Mouse (Mus musculus): ENCODE results near the gene Gm10273. TPM values are rescaled to one million over a fixed set of nuclear protein-coding genes. Genes with fewer than 3 reads are reported as not detected.
"Not testable (repeated sequence)": the region's sequence is repeated elsewhere in the genome, so short reads cannot be mapped to it uniquely, and the experiment has no call there.

The Gm10273 gene
- polyA plus RNA-seq, 1 experiment from 2014 or later = 12.1 TPM

GRCm38 (mm10) chr10:59366746-59367145, 28.7 kb upstream of the Gm10273 start:
- Histone ChIP-seq H3K4me1 (replicated peaks) (peaks cover 22% of the 10 kb centered on the region), H3K27me3 (no peaks in the 10 kb centered on the region), H3K27ac (no peak overlapping the region), H3K4me3 (replicated peaks) (no peak overlapping the region), H3K36me3 (peaks cover 90% of the 10 kb centered on the region), H3K4me2 (no peak overlapping the region), H3K9ac (no peak overlapping the region), H3K9me3 (replicated peaks) (no peaks in the 10 kb centered on the region)
- DNase-seq (no peak), ATAC-seq (ENCODE audit: low read depth) (no peak)
- 91% methylated on average over 4 of the region's 4 CpGs for WGBS (ENCODE audit: insufficient replicate concordance)

GRCm38 (mm10) chr10:59367206-59367605, 28.2 kb upstream of the Gm10273 start:
- DNase-seq (no peak), ATAC-seq (ENCODE audit: low read depth) (no peak)
- no peak overlapping the region for H3K4me3 ChIP-seq (replicated peaks)
- H3K27ac ChIP-seq = no peak overlapping the region
- H3K9me3 ChIP-seq (replicated peaks) = no peaks in the 10 kb centered on the region
- H3K27me3 ChIP-seq = no peaks in the 10 kb centered on the region
- no peak overlapping the region for H3K4me2 ChIP-seq
- 76% methylated on average over 4 of the region's 4 CpGs for WGBS (ENCODE audit: insufficient replicate concordance)
- H3K9ac ChIP-seq = no peak overlapping the region
- peaks cover 89% of the 10 kb centered on the region for H3K36me3 ChIP-seq
- H3K4me1 ChIP-seq (replicated peaks) = peaks cover 22% of the 10 kb centered on the region

GRCm38 (mm10) chr10:59368729-59369128, 26.7 kb upstream of the Gm10273 start:
- WGBS (ENCODE audit: insufficient replicate concordance) = 79% methylated on average over 8 of the region's 8 CpGs
- H3K9ac ChIP-seq = no peak overlapping the region
- peaks cover 86% of the 10 kb centered on the region for H3K36me3 ChIP-seq
- no peak for DNase-seq
- no peak overlapping the region for H3K4me2 ChIP-seq
- H3K4me1 ChIP-seq (replicated peaks) = peaks cover 10% of the 10 kb centered on the region
- H3K27ac ChIP-seq = no peak overlapping the region
- no peaks in the 10 kb centered on the region for H3K27me3 ChIP-seq
- H3K9me3 ChIP-seq (replicated peaks) = no peaks in the 10 kb centered on the region
- H3K4me3 ChIP-seq (replicated peaks) = no peak overlapping the region
- no peak for ATAC-seq (ENCODE audit: low read depth)

GRCm38 (mm10) chr10:59369426-59369825, 26.0 kb upstream of the Gm10273 start:
- Histone ChIP-seq H3K4me2 (no peak overlapping the region), H3K4me1 (replicated peaks) (peaks cover 10% of the 10 kb centered on the region), H3K9ac (no peak overlapping the region), H3K9me3 (replicated peaks) (no peaks in the 10 kb centered on the region), H3K27me3 (no peaks in the 10 kb centered on the region), H3K27ac (no peak overlapping the region), H3K4me3 (replicated peaks) (no peak overlapping the region), H3K36me3 (peaks cover 84% of the 10 kb centered on the region)
- DNase-seq (no peak), ATAC-seq (ENCODE audit: low read depth) (no peak)
- 74% methylated on average over 9 of the region's 9 CpGs for WGBS (ENCODE audit: insufficient replicate concordance)

GRCm38 (mm10) chr10:59377906-59378305, 17.5 kb upstream of the Gm10273 start:
- Histone ChIP-seq H3K9me3 (replicated peaks) (no peaks in the 10 kb centered on the region), H3K36me3 (peaks cover 13% of the 10 kb centered on the region), H3K27ac (no peak overlapping the region), H3K27me3 (no peaks in the 10 kb centered on the region), H3K4me2 (no peak overlapping the region), H3K4me3 (replicated peaks) (no peak overlapping the region), H3K4me1 (replicated peaks) (peaks cover 19% of the 10 kb centered on the region), H3K9ac (no peak overlapping the region)
- DNase-seq (no peak), ATAC-seq (ENCODE audit: low read depth) (no peak)
- WGBS (ENCODE audit: insufficient replicate concordance) = 76% methylated on average over 10 of the region's 10 CpGs

- H3K36me3 ChIP-seq = peaks cover 8% of the 10 kb centered on the region
- H3K27me3 ChIP-seq = no peaks in the 10 kb centered on the region
- H3K4me3 ChIP-seq (replicated peaks) = no peak overlapping the region
- WGBS (ENCODE audit: insufficient replicate concordance) = 78% methylated on average over 4 of the region's 4 CpGs
- H3K9me3 ChIP-seq (replicated peaks) = no peaks in the 10 kb centered on the region
- H3K27ac ChIP-seq = no peak overlapping the region
- ATAC-seq (ENCODE audit: low read depth) (no peak), DNase-seq (no peak)
- H3K4me2 ChIP-seq = no peak overlapping the region
- no peak overlapping the region for H3K9ac ChIP-seq
- H3K4me1 ChIP-seq (replicated peaks) = peaks cover 19% of the 10 kb centered on the region
Measured at GRCm38 (mm10) chr10:59378728-59379127, 16.7 kb upstream of the Gm10273 start.

GRCm38 (mm10) chr10:59379927-59380326, 15.5 kb upstream of the Gm10273 start:
- peaks cover 19% of the 10 kb centered on the region for H3K4me1 ChIP-seq (replicated peaks)
- H3K9ac ChIP-seq = 0 out of 2 replicates have a peak overlapping the region, but pooled peaks have one; percentile 10
- DNase-seq = no peak
- 15% methylated on average over 3 of the region's 3 CpGs for WGBS (ENCODE audit: insufficient replicate concordance)
- no peaks in the 10 kb centered on the region for H3K9me3 ChIP-seq (replicated peaks)
- peak overlapping the region; percentile 73 for H3K27ac ChIP-seq
- no peak overlapping the region for H3K4me3 ChIP-seq (replicated peaks)
- peak overlapping the region; percentile 8; the same call in 1 of the 2 replicates for H3K4me2 ChIP-seq
- no peaks in the 10 kb centered on the region for H3K27me3 ChIP-seq
- peak; percentile 35 for ATAC-seq (ENCODE audit: low read depth)
- H3K36me3 ChIP-seq = no peaks in the 10 kb centered on the region

GRCm38 (mm10) chr10:59380411-59380821, 15.0 kb upstream of the Gm10273 start:
- peak overlapping the region; percentile 73 for H3K27ac ChIP-seq
- DNase-seq = no peak
- 29% methylated on average over 2 of the region's 2 CpGs for whole genome bisulfite sequencing (ENCODE audit: insufficient replicate concordance)
- peaks cover 19% of the 10 kb centered on the region for H3K4me1 ChIP-seq (replicated peaks)
- H3K9me3 ChIP-seq (replicated peaks) = no peaks in the 10 kb centered on the region
- no peaks in the 10 kb centered on the region for H3K36me3 ChIP-seq
- no peaks in the 10 kb centered on the region for H3K27me3 ChIP-seq
- 0 out of 2 replicates have a peak overlapping the region, but pooled peaks have one; percentile 10 for H3K9ac ChIP-seq
- peak overlapping the region; percentile 8; the same call in 1 of the 2 replicates for H3K4me2 ChIP-seq
- ATAC-seq (ENCODE audit: low read depth) = peak; percentile 87
- H3K4me3 ChIP-seq (replicated peaks) = no peak overlapping the region

GRCm38 (mm10) chr10:59381563-59381962, 13.9 kb upstream of the Gm10273 start:
- H3K4me3 ChIP-seq (replicated peaks) = not testable (repeated sequence)

GRCm38 (mm10) chr10:59386951-59387350, 8.5 kb upstream of the Gm10273 start:
- Histone ChIP-seq H3K4me1 (replicated peaks) (no peaks in the 10 kb centered on the region), H3K9me3 (replicated peaks) (peaks cover 4% of the 10 kb centered on the region; the same call in 1 of the 2 replicates), H3K4me2 (no peak overlapping the region), H3K9ac (no peak overlapping the region), H3K36me3 (no peaks in the 10 kb centered on the region), H3K27me3 (no peaks in the 10 kb centered on the region), H3K4me3 (replicated peaks) (no peak overlapping the region), H3K27ac (no peak overlapping the region)
- DNase-seq = no peak
- no peak for ATAC-seq (ENCODE audit: low read depth)
- WGBS (ENCODE audit: insufficient replicate concordance) = 78% methylated on average over 8 of the region's 8 CpGs

More at GRCm38 (mm10) chr10:59381563-59381962, 13.9 kb upstream of the Gm10273 start:
- H3K9ac ChIP-seq; ATAC-seq (ENCODE audit: low read depth); H3K4me2 ChIP-seq; H3K27me3 ChIP-seq; H3K9me3 ChIP-seq (replicated peaks); DNase-seq; H3K27ac ChIP-seq; H3K36me3 ChIP-seq: not testable (repeated sequence)
- WGBS (ENCODE audit: insufficient replicate concordance) = 78% methylated on average over 6 of the region's 10 CpGs
- H3K4me1 ChIP-seq (replicated peaks) = peaks cover 19% of the 10 kb centered on the region

- no peaks in the 10 kb centered on the region for H3K4me1 ChIP-seq (replicated peaks)
- H3K36me3 ChIP-seq = no peaks in the 10 kb centered on the region
- no peaks in the 10 kb centered on the region for H3K27me3 ChIP-seq
- ATAC-seq (ENCODE audit: low read depth) = no peak
- DNase-seq = no peak
- no peak overlapping the region for H3K4me2 ChIP-seq
- no peak overlapping the region for H3K4me3 ChIP-seq (replicated peaks)
- no peak overlapping the region for H3K27ac ChIP-seq
- peaks cover 4% of the 10 kb centered on the region; the same call in 1 of the 2 replicates for H3K9me3 ChIP-seq (replicated peaks)
- H3K9ac ChIP-seq = no peak overlapping the region
- WGBS (ENCODE audit: insufficient replicate concordance) = 86% methylated on average over 3 of the region's 3 CpGs
Measured at GRCm38 (mm10) chr10:59389652-59390051, 5.8 kb upstream of the Gm10273 start.

GRCm38 (mm10) chr10:59391907-59392306, 3.5 kb upstream of the Gm10273 start:
- no peak overlapping the region for H3K4me2 ChIP-seq
- no peak overlapping the region for H3K4me3 ChIP-seq (replicated peaks)
- H3K9ac ChIP-seq = no peak overlapping the region
- H3K27me3 ChIP-seq = no peaks in the 10 kb centered on the region
- no peak for DNase-seq
- no peaks in the 10 kb centered on the region for H3K4me1 ChIP-seq (replicated peaks)
- WGBS (ENCODE audit: insufficient replicate concordance) = 4% methylated on average over 4 of the region's 4 CpGs
- no peaks in the 10 kb centered on the region for H3K36me3 ChIP-seq
- no peak overlapping the region for H3K27ac ChIP-seq
- peaks cover 4% of the 10 kb centered on the region; the same call in 1 of the 2 replicates for H3K9me3 ChIP-seq (replicated peaks)
- no peak for ATAC-seq (ENCODE audit: low read depth)
